Mouse (Mus musculus) ovary, postnatal 10 days (tissue): ENCODE data around the gene Zfp57.
"Not testable (repeated sequence)": the region's sequence is repeated elsewhere in the genome, so short reads cannot be mapped to it uniquely, and the experiment has no call there.

ENCODE experiments used
- DNase-seq: peaks from one replicate; pipeline ENCODE4 v3.0.0; 2022; ENCODE audit warnings: low spot score

Zfp57 gene

GRCm38 (mm10) chr17:37000863-37001262 lies at the start of gene Zfp57:
Zfp57 (plus strand) TSS chr17:37001163.
- DNase-seq, result no peak

GRCm38 (mm10) chr17:36952631-36953030 lies 48.3 kb upstream of the Zfp57 start:
- no peak for DNase-seq

- DNase-seq, result no peak
These were observed 47.9 kb upstream of the Zfp57 start for GRCm38 (mm10) chr17:36953062-36953461.

GRCm38 (mm10) chr17:36957999-36958743 lies 42.8 kb upstream of the Zfp57 start, which contains the start of the genes Znrd1 and Znrd1as:
Znrd1 (minus strand) TSS chr17:36958559.
Znrd1as (plus strand) TSS chr17:36958592.
- peak; percentile 81 for DNase-seq

GRCm38 (mm10) chr17:36958884-36959283 lies 42.1 kb upstream of the Zfp57 start:
- no peak for DNase-seq

GRCm38 (mm10) chr17:36961125-36961524 lies 39.8 kb upstream of the Zfp57 start:
- no peak for DNase-seq

- no peak for DNase-seq
These were observed 34.1 kb upstream of the Zfp57 start for GRCm38 (mm10) chr17:36966875-36967274.

- DNase-seq, result no peak
These were observed 30.6 kb upstream of the Zfp57 start for GRCm38 (mm10) chr17:36970316-36970890.

GRCm38 (mm10) chr17:36971172-36971850 lies 29.7 kb upstream of the Zfp57 start:
- DNase-seq, result no peak

GRCm38 (mm10) chr17:36972791-36973190 lies 28.2 kb upstream of the Zfp57 start:
- no peak for DNase-seq

- no peak for DNase-seq
These were observed 27.6 kb upstream of the Zfp57 start for GRCm38 (mm10) chr17:36973271-36973787.

- no peak for DNase-seq
These were observed 19.6 kb upstream of the Zfp57 start, which contains the start of gene 2410137M14Rik for GRCm38 (mm10) chr17:36981221-36981813. 2410137M14Rik (minus strand) TSS chr17:36981237.

GRCm38 (mm10) chr17:36981845-36982244 lies 19.1 kb upstream of the Zfp57 start:
- no peak for DNase-seq

GRCm38 (mm10) chr17:36982253-36983155 lies 18.5 kb upstream of the Zfp57 start:
- DNase-seq, result no peak

- DNase-seq, result no peak
These were observed 12.5 kb upstream of the Zfp57 start for GRCm38 (mm10) chr17:36988475-36988874.

GRCm38 (mm10) chr17:36989437-36989836 lies 11.5 kb upstream of the Zfp57 start, which contains the start of gene H2-M5:
H2-M5 (minus strand) TSS chr17:36989537.
- no peak for DNase-seq

GRCm38 (mm10) chr17:36990630-36991029 lies 10.3 kb upstream of the Zfp57 start:
- DNase-seq, result not testable (repeated sequence)

GRCm38 (mm10) chr17:36992336-36993104 lies 8.4 kb upstream of the Zfp57 start:
- DNase-seq, result no peak

GRCm38 (mm10) chr17:36993770-36994325 lies 7.1 kb upstream of the Zfp57 start:
- DNase-seq, result no peak

- no peak for DNase-seq
These were observed 6.4 kb upstream of the Zfp57 start for GRCm38 (mm10) chr17:36994528-36994927.
